Mouse (Mus musculus): ENCODE measurements around the gene Gm9944. TPM values are rescaled to one million over a fixed set of nuclear protein-coding genes. Genes with fewer than 3 reads are reported as not detected.

Gene Gm9944
- polyA plus RNA-seq, 1 experiment = not detected

DNA sequence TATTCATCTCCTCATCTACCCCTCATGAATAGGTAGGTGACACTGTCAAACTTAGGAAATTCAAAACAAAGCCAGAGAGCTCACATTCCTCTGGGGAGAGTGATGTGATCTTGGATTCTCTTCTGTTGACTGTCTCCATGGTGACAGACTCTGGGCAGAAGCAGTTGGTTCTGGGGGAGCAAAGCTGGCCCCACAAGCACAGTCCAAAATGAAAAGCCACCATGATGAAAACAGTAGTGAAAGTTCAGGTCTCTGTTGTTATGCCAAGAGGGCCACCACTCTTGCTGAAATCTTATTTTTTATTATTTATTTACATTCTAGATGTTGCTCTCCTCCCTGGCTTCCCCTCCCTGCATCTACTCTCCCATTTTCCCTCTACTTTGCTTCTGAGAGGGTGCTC lies 14.4 kb downstream of the Gm9944 start, which contains the start of gene 1700012P22Rik:
1700012P22Rik (minus strand) TSS at position 101 of the 400 bp plus-strand sequence.
- TF ChIP-seq CTCF (IDR thresholded peaks at IDR 0.05; ENCODE audit: extremely low read depth, insufficient read length, insufficient replicate concordance, low read depth, low read length) = no peak

DNA sequence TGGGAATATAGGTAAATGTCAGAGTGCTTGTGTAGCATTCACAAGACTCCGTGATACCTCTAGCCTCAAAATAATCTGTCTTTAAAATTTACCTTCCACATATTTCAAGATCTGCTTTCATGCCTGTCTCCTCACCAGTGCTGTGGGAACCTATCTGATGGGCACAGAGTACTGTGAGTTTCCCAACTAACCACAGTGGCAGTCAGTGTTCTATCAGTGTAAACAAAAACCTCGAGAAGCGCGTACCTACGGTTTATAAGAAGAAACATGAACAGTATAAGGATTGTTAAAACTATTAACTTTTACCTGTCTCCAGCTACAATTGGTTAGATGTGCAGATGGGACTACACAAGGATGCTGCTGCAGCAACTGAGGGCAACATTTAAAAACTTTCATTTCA lies 19.9 kb downstream of the Gm9944 start:
- TF ChIP-seq POLR2A (IDR thresholded peaks at IDR 0.05; ENCODE audit: low read depth, low read length) (no peak), CTCF (IDR thresholded peaks at IDR 0.05; ENCODE audit: extremely low read depth, insufficient read length, insufficient replicate concordance, low read depth, low read length) (no peak)
- 78% methylated on average over 5 of the region's 5 CpGs for WGBS

More for the DNA sequence above, 14.4 kb downstream of the Gm9944 start, which contains the start of gene 1700012P22Rik:
- no peaks in the 10 kb centered on the region for H3K4me1 ChIP-seq (ENCODE audit: control insufficient read depth, insufficient read depth, insufficient read length, low read length)
- no peak within 1 kb of the TSS for H3K4me3 ChIP-seq (ENCODE audit: low read depth, low read length)
- H3K27me3 ChIP-seq (ENCODE audit: control insufficient read depth, insufficient read depth, low read length) = no peaks in the 10 kb centered on the region
- H3K36me3 ChIP-seq (ENCODE audit: control insufficient read depth, insufficient read depth, low read length) = no peaks in the 10 kb centered on the region
- H3K27ac ChIP-seq (ENCODE audit: insufficient read depth, low read depth, low read length) = no peak within 1 kb of the TSS

DNA sequence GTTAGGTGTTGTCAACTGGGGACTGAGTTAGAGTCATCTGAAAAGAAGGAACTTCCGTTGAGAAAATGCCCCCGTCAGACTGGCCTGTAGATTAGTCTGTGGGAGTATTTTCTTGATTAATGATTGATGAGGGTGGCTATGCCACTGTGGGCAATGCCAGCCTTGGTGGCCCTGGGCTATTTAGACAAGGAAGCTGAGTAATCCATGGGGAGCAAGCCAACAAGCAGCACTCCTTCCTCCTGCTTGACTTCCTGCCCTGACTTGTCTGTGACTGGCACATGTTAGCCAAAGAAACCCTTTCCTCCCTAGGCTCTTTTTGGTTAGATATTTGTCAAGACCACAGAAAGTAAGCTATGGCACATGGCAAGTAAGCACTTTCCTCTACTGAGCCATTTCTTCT lies 22.4 kb downstream of the Gm9944 start:
- no peak for TF ChIP-seq POLR2A (IDR thresholded peaks at IDR 0.05; ENCODE audit: low read depth, low read length)
- no peak for TF ChIP-seq CTCF (IDR thresholded peaks at IDR 0.05; ENCODE audit: extremely low read depth, insufficient read length, insufficient replicate concordance, low read depth, low read length)
- 34% methylated on average over 2 of the region's 2 CpGs for WGBS
- Histone ChIP-seq H3K4me3 (ENCODE audit: low read depth, low read length) (no peak overlapping the region), H3K27me3 (ENCODE audit: control insufficient read depth, insufficient read depth, low read length) (no peaks in the 10 kb centered on the region), H3K4me1 (ENCODE audit: control insufficient read depth, insufficient read depth, insufficient read length, low read length) (no peaks in the 10 kb centered on the region), H3K27ac (ENCODE audit: insufficient read depth, low read depth, low read length) (no peak overlapping the region), H3K36me3 (ENCODE audit: control insufficient read depth, insufficient read depth, low read length) (no peaks in the 10 kb centered on the region)

More for the DNA sequence above, 19.9 kb downstream of the Gm9944 start:
- Histone ChIP-seq H3K36me3 (ENCODE audit: control insufficient read depth, insufficient read depth, low read length) (no peaks in the 10 kb centered on the region), H3K27ac (ENCODE audit: insufficient read depth, low read depth, low read length) (no peak overlapping the region), H3K27me3 (ENCODE audit: control insufficient read depth, insufficient read depth, low read length) (no peaks in the 10 kb centered on the region), H3K4me1 (ENCODE audit: control insufficient read depth, insufficient read depth, insufficient read length, low read length) (no peaks in the 10 kb centered on the region), H3K4me3 (ENCODE audit: low read depth, low read length) (no peak overlapping the region)

DNA sequence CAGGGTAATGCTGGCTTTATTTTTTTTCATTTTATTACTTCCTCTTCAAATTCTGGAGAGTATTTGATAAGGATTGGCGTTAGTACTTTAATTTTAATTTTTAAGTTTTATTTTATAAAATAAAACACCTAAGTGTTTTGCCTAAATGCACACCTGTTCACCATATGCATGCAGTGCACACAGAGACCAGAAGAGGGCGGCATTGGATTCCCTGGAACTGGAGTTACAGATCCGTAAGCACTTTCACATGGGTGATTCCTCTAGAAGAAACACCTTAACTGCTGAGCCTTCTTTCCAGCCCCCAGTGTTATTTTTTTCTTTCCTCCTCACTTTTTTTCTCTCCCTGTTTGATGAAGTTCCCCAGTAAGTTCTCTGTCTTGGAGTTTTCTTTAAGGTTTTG lies 24.2 kb downstream of the Gm9944 start:
- WGBS = 7% methylated on average over 3 of the region's 3 CpGs
- H3K4me1 ChIP-seq (ENCODE audit: control insufficient read depth, insufficient read depth, insufficient read length, low read length) = no peaks in the 10 kb centered on the region
- TF ChIP-seq CTCF (IDR thresholded peaks at IDR 0.05; ENCODE audit: extremely low read depth, insufficient read length, insufficient replicate concordance, low read depth, low read length) (no peak), POLR2A (IDR thresholded peaks at IDR 0.05; ENCODE audit: low read depth, low read length) (no peak)

DNA sequence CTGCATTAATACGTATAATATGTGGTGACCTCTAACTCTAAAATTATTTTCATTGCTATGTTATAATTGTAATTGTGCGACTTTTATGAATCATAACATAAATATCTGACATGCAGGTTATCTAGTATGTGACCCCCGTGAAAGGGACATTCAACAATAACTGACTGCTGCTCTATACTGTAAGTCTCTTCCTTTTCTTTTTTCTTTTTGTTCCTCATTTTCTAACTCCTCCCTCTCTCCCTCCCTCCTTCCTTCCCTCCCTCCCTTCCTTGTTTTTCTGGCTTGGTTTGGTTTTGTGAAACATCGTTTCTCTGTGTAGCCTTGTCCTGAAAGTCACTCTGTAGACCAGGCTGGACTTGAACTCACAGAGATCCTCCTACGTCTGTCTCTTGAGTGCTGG lies 28.5 kb downstream of the Gm9944 start:
- TF ChIP-seq POLR2A (IDR thresholded peaks at IDR 0.05; ENCODE audit: low read depth, low read length) (no peak), CTCF (IDR thresholded peaks at IDR 0.05; ENCODE audit: extremely low read depth, insufficient read length, insufficient replicate concordance, low read depth, low read length) (no peak)
- Histone ChIP-seq H3K27ac (ENCODE audit: insufficient read depth, low read depth, low read length) (no peak overlapping the region), H3K4me1 (ENCODE audit: control insufficient read depth, insufficient read depth, insufficient read length, low read length) (no peaks in the 10 kb centered on the region), H3K36me3 (ENCODE audit: control insufficient read depth, insufficient read depth, low read length) (no peaks in the 10 kb centered on the region), H3K27me3 (ENCODE audit: control insufficient read depth, insufficient read depth, low read length) (no peaks in the 10 kb centered on the region), H3K4me3 (ENCODE audit: low read depth, low read length) (no peak overlapping the region)
- 69% methylated on average over 5 of the region's 5 CpGs for WGBS

More for the DNA sequence above, 24.2 kb downstream of the Gm9944 start:
- Histone ChIP-seq H3K27me3 (ENCODE audit: control insufficient read depth, insufficient read depth, low read length) (no peaks in the 10 kb centered on the region), H3K27ac (ENCODE audit: insufficient read depth, low read depth, low read length) (no peak overlapping the region), H3K36me3 (ENCODE audit: control insufficient read depth, insufficient read depth, low read length) (no peaks in the 10 kb centered on the region), H3K4me3 (ENCODE audit: low read depth, low read length) (no peak overlapping the region)

DNA sequence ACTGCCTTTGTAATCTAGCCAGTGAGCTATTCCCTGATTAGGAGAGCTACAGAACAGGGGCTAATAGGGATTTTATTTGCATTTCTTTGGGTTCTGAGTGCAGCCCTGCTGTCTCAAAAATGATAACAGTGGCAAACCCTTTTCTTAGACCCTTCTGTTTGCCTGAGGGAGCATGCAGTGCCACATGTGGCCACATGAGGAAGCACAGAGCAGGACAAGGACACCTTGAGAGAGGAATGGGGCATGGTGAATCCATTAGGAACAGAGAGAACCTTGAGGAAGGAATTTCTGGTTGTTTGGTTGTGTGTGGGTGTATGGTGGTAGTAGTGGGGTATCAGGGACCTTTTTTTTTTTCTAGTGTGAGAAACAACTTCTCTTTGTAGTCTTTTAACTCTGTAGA lies 32.5 kb downstream of the Gm9944 start:
- no peak overlapping the region for H3K27ac ChIP-seq (ENCODE audit: insufficient read depth, low read depth, low read length)
- no peaks in the 10 kb centered on the region for H3K27me3 ChIP-seq (ENCODE audit: control insufficient read depth, insufficient read depth, low read length)
- H3K4me1 ChIP-seq (ENCODE audit: control insufficient read depth, insufficient read depth, insufficient read length, low read length) = no peaks in the 10 kb centered on the region
- H3K36me3 ChIP-seq (ENCODE audit: control insufficient read depth, insufficient read depth, low read length) = no peaks in the 10 kb centered on the region
- H3K4me3 ChIP-seq (ENCODE audit: low read depth, low read length) = no peak overlapping the region
- no peak for TF ChIP-seq POLR2A (IDR thresholded peaks at IDR 0.05; ENCODE audit: low read depth, low read length)
- TF ChIP-seq CTCF (IDR thresholded peaks at IDR 0.05; ENCODE audit: extremely low read depth, insufficient read length, insufficient replicate concordance, low read depth, low read length) = no peak; the same call in 1 of the 2 replicates

DNA sequence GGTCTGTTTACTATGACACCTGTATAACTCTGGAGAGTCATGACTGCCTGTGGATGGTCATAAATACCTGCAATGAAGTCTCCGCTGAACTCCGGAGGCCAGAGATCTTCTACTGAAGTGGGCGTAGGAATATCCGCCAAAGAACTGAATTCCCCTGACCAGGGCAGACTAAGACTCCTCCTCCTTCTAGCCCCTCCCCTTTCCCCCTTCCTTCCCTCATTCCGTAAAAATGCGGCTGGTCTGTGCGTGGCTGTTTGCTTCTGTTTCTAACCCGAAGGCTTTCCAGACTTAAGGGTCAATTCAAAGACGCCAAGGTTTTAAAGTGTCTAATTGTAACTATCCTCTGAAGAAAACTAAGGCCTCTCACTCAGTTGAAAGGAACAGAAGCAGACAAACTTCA lies 44.8 kb downstream of the Gm9944 start, which contains the start of gene Pramef12:
Pramef12 (minus strand) TSS at position 175 of the 400 bp plus-strand sequence.
- H3K27ac ChIP-seq (ENCODE audit: insufficient read depth, low read depth, low read length) = no peak within 1 kb of the TSS
- no peaks in the 10 kb centered on the region; the same call in 1 of the 2 replicates for H3K27me3 ChIP-seq (ENCODE audit: control insufficient read depth, insufficient read depth, low read length)
- TF ChIP-seq POLR2A (IDR thresholded peaks at IDR 0.05; ENCODE audit: low read depth, low read length) = no peak
- no peak for TF ChIP-seq CTCF (IDR thresholded peaks at IDR 0.05; ENCODE audit: extremely low read depth, insufficient read length, insufficient replicate concordance, low read depth, low read length)
- H3K36me3 ChIP-seq (ENCODE audit: control insufficient read depth, insufficient read depth, low read length) = no peaks in the 10 kb centered on the region
- peaks cover 2% of the 10 kb centered on the region; the same call in 1 of the 2 replicates for H3K4me1 ChIP-seq (ENCODE audit: control insufficient read depth, insufficient read depth, insufficient read length, low read length)
- no peak within 1 kb of the TSS for H3K4me3 ChIP-seq (ENCODE audit: low read depth, low read length)
- 83% methylated on average over 9 of the region's 9 CpGs for WGBS
